Mouse (Mus musculus): ENCODE data around the gene Ncoa7.

Gene Ncoa7

GRCm38 (mm10) chr10:30802681-30803586 is at the start of gene Ncoa7:
Ncoa7 (minus strand) TSS chr10:30803326.
- DNase-seq (ENCODE audit: extremely low spot score) = peak; percentile 88

- DNase-seq (ENCODE audit: extremely low spot score) = peak; percentile 22
These were observed 42.1 kb upstream of the Ncoa7 start for GRCm38 (mm10) chr10:30845101-30845825.

- peak; percentile 77 for DNase-seq (ENCODE audit: extremely low spot score)
These were observed 41.3 kb upstream of the Ncoa7 start for GRCm38 (mm10) chr10:30844191-30845010.

- no peak for DNase-seq (ENCODE audit: extremely low spot score)
These were observed 40.5 kb upstream of the Ncoa7 start for GRCm38 (mm10) chr10:30843438-30844190.

- DNase-seq (ENCODE audit: extremely low spot score) = peak; percentile 99
These were observed 39.7 kb upstream of the Ncoa7 start, which contains the start of gene Hey2 for GRCm38 (mm10) chr10:30842643-30843437. Hey2 (minus strand) TSS chr10:30842801.

GRCm38 (mm10) chr10:30842228-30842627 is 39.1 kb upstream of the Ncoa7 start:
- DNase-seq (ENCODE audit: extremely low spot score) = no peak

GRCm38 (mm10) chr10:30840824-30841223 is 37.7 kb upstream of the Ncoa7 start:
- no peak for DNase-seq (ENCODE audit: extremely low spot score)

GRCm38 (mm10) chr10:30838188-30838587 is 35.1 kb upstream of the Ncoa7 start:
- DNase-seq (ENCODE audit: extremely low spot score) = peak; percentile 9

GRCm38 (mm10) chr10:30825049-30825448 is 21.9 kb upstream of the Ncoa7 start:
- no peak for DNase-seq (ENCODE audit: extremely low spot score)

- DNase-seq (ENCODE audit: extremely low spot score) = peak; percentile 89
These were observed 7.8 kb upstream of the Ncoa7 start for GRCm38 (mm10) chr10:30810967-30811293.

- no peak for DNase-seq (ENCODE audit: extremely low spot score)
These were observed 7.3 kb upstream of the Ncoa7 start for GRCm38 (mm10) chr10:30810247-30810966.

GRCm38 (mm10) chr10:30803587-30804253 is 594 bp upstream of the Ncoa7 start:
- DNase-seq (ENCODE audit: extremely low spot score) = no peak

- DNase-seq (ENCODE audit: extremely low spot score) = peak; percentile 22
These were observed 1.1 kb downstream of the Ncoa7 start for GRCm38 (mm10) chr10:30802033-30802432.

- DNase-seq (ENCODE audit: extremely low spot score) = no peak
These were observed 3.2 kb downstream of the Ncoa7 start for GRCm38 (mm10) chr10:30799713-30800450.

- DNase-seq (ENCODE audit: extremely low spot score) = no peak
These were observed 6.5 kb downstream of the Ncoa7 start for GRCm38 (mm10) chr10:30796469-30797261.

GRCm38 (mm10) chr10:30791016-30791415 is 12.1 kb downstream of the Ncoa7 start:
- no peak for DNase-seq (ENCODE audit: extremely low spot score)

GRCm38 (mm10) chr10:30789521-30789920 is 13.6 kb downstream of the Ncoa7 start:
- DNase-seq (ENCODE audit: extremely low spot score) = no peak

GRCm38 (mm10) chr10:30788340-30788721 is 14.8 kb downstream of the Ncoa7 start:
- DNase-seq (ENCODE audit: extremely low spot score) = no peak

Measured in embryo, embryonic 9.5 days (tissue).